Mouse (Mus musculus) CH12.LX (cell line): ENCODE data around the gene Rbpms2.

Experiments
- BHLHE40 ChIP-seq: IDR thresholded peaks from 2 replicates; pipeline ENCODE4 v1.6.1; 2011; ENCODE audit warnings: mild to moderate bottlenecking, low read depth, low read length, improper control_type of control experiment
- CHD2 ChIP-seq: IDR thresholded peaks from 2 replicates; pipeline ENCODE4 v1.6.1; 2011; ENCODE audit warnings: low read length, improper control_type of control experiment
- CTCF ChIP-seq, 2 experiments: IDR thresholded peaks in 1 of 2; conservative IDR thresholded peaks in 1 of 2; 2 replicates each; pipeline ENCODE4 v1.5.1; 2011 to 2012; ENCODE audit warnings: low read depth in 2 of 2, low read length in 2 of 2, improper control_type of control experiment in 1 of 2, inconsistent platforms in 1 of 2, mild to moderate bottlenecking in 1 of 2, moderate library complexity in 1 of 2
- EP300 ChIP-seq: IDR thresholded peaks from 2 replicates; pipeline ENCODE4 v1.6.1; 2011; ENCODE audit warnings: low read length, improper control_type of control experiment
- GABPA ChIP-seq: IDR thresholded peaks from 2 replicates; pipeline ENCODE4 v1.6.1; 2012; ENCODE audit warnings: low read depth, low read length, improper control_type of control experiment, inconsistent platforms; ENCODE audit not compliant: insufficient replicate concordance
- KAT2A ChIP-seq: IDR thresholded peaks from 2 replicates; pipeline ENCODE4 v1.6.1; 2012; ENCODE audit warnings: low read length, improper control_type of control experiment, inconsistent platforms; ENCODE audit not compliant: insufficient replicate concordance
- NRF1 ChIP-seq: IDR thresholded peaks from 2 replicates; pipeline ENCODE4 v1.6.1; 2014; ENCODE audit warnings: low read depth, mild to moderate bottlenecking, inconsistent platforms, low read length, improper control_type of control experiment, moderate library complexity
- POLR2A ChIP-seq: IDR thresholded peaks from 2 replicates; pipeline ENCODE4 v1.6.1; 2011; ENCODE audit warnings: low read depth, mild to moderate bottlenecking, improper control_type of control experiment, low read length
- SIN3A ChIP-seq: IDR thresholded peaks from 2 replicates; pipeline ENCODE4 v1.6.1; 2012; ENCODE audit warnings: low read length, improper control_type of control experiment, inconsistent platforms
- SMC3 ChIP-seq: IDR thresholded peaks from 2 replicates; pipeline ENCODE4 v1.6.1; 2011; ENCODE audit warnings: low read depth, low read length, improper control_type of control experiment
- TCF12 ChIP-seq: IDR thresholded peaks from 2 replicates; pipeline ENCODE4 v1.6.1; 2014; ENCODE audit warnings: low read depth, mild to moderate bottlenecking, inconsistent platforms, low read length, improper control_type of control experiment
- USF1 ChIP-seq: IDR thresholded peaks from 2 replicates; pipeline ENCODE4 v1.6.1; 2014; ENCODE audit warnings: low read depth, mild to moderate bottlenecking, inconsistent platforms, low read length, improper control_type of control experiment

- TF ChIP-seq TCF12: no peak
- no peak for TF ChIP-seq POLR2A
- no peak for TF ChIP-seq GABPA
- no peak for TF ChIP-seq NRF1
- TF ChIP-seq SIN3A: no peak
- no peak for TF ChIP-seq CTCF (conservative IDR thresholded peaks at IDR 0.05 in 1 of 2, IDR thresholded peaks at IDR 0.05 in 1 of 2; ENCODE audit: low read depth in 2 of 2, low read length in 2 of 2)
- TF ChIP-seq CHD2: no peak
- no peak for TF ChIP-seq EP300
- TF ChIP-seq BHLHE40: no peak
- TF ChIP-seq KAT2A: no peak
- TF ChIP-seq SMC3: no peak
- no peak for TF ChIP-seq USF1
Observed at GRCm38 (mm10) chr9:65703926-65704595, 74.6 kb downstream of the Rbpms2 start.
